Mouse (Mus musculus) ES-E14 (cell line): ENCODE results near the gene Edn1.

Source experiments
- CHD2 ChIP-seq: IDR thresholded peaks from 2 replicates; pipeline ENCODE4 v1.6.1; 2014; ENCODE audit warnings: mild to moderate bottlenecking, low read depth, low read length, inconsistent platforms
- MAFK ChIP-seq: IDR thresholded peaks from 2 replicates; pipeline ENCODE4 v1.6.1; 2014; ENCODE audit warnings: mild to moderate bottlenecking, low read depth, low read length, inconsistent platforms; ENCODE audit not compliant: insufficient read depth
- ZNF384 ChIP-seq: IDR thresholded peaks from 2 replicates; pipeline ENCODE4 v1.6.1; 2012; ENCODE audit warnings: low read depth, low read length, inconsistent platforms

DNA sequence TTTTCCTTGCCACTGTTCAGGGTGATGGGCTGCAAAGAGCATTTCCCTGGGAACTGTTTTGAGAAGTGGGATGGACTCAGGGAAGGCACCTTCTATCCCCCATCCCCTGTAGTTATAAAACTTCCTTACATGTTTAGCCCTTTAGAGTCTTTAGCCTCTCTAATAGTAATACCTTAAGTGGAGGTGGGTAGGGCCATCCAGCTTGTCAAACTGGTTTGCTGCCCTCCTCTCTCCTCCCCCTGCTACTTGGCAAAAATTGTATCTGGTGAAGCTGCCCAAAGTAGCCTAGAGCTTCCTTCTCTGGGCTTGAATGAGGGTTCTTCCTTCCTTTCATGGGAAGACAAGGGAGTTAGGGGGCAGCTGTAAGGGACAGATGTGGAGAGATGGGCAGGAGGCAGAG, 2.5 kb upstream of the Edn1 start:
- TF ChIP-seq CHD2 (no peak), MAFK (no peak), ZNF384 (no peak)
